Mouse (Mus musculus): ENCODE results near the gene Homer2. TPM values are rescaled to one million over a fixed set of nuclear protein-coding genes. Genes with fewer than 3 reads are reported as not detected.
A peak's percentile ranks its signal among the peaks of the same experiment; 100 is the strongest.

Gene Homer2
- polyA plus RNA-seq, 1 experiment from 2014 or later = 14.6 TPM

DNA sequence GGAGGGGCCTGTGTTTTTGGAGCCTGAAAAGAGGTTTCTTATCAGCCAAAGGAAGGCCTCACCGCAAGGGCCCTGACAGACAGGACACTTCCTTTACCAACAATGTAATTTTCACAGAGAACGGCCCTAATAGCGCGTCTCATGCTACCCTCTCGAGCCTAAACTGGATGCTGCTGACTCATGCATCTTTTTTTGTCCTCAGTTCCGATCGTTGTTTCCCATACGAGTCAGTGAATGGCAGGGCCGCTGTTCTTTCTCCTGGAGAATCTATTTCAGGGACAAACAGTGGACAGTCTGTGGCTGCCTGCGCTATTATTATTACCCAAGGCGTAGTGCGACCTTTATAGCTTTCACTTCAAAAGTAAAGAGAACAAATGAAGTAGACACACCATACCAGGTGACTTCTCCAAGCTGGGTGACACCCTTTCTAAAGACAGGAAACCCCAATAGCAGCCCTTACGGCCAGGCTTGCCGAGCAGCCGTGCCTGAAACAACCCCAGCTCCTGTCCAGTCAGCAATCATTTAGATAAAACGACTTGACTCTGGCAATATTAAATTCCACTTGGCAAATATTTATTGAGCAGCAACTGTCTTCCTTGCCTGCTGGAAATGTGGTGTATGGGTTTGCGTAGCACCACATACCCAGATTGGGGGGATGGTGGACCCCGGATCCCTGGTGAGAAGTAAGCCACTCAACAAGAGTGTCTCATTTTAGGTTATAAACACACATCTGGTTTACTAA, 18.8 kb upstream of the Homer2 start:
- 84% methylated on average over 18 of the region's 18 CpGs for WGBS
- no peak for DNase-seq (ENCODE audit: low spot score)
- Histone ChIP-seq H3K36me3 (replicated peaks) (no peaks in the 10 kb centered on the region), H3K27ac (replicated peaks) (no peak overlapping the region), H3K9me3 (no peaks in the 10 kb centered on the region), H3K4me3 (no peak overlapping the region), H3K4me1 (peaks cover 11% of the 10 kb centered on the region; the same call in 1 of the 2 replicates), H3K27me3 (replicated peaks; ENCODE audit: low read depth, poor library complexity, severe bottlenecking) (no peaks in the 10 kb centered on the region)

DNA sequence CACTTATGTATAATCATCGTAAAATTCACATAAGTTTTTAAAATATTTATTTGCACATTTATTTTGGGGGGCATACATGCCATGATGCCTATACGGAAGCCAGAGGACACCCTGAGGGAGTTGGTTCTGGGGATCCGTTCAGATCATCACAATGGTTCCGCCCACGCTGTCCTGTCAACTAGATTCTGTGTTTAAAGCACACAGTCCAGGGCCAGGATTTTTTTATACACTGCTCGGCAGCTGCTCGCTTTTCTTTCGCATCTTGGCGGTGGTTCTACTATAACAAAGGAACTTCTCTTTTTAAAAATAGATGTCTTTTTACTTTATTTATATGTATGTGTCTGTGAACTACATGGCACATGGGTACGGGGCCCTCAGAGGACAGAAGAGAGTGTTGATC, 16.5 kb upstream of the Homer2 start:
- no peak for DNase-seq (ENCODE audit: low spot score)
- 96% methylated on average over 10 of the region's 10 CpGs for WGBS
- Histone ChIP-seq H3K9me3 (no peaks in the 10 kb centered on the region), H3K36me3 (replicated peaks) (no peaks in the 10 kb centered on the region), H3K4me3 (no peak overlapping the region), H3K27me3 (replicated peaks; ENCODE audit: low read depth, poor library complexity, severe bottlenecking) (no peaks in the 10 kb centered on the region), H3K27ac (replicated peaks) (no peak overlapping the region), H3K4me1 (peaks cover 11% of the 10 kb centered on the region; the same call in 1 of the 2 replicates)

DNA sequence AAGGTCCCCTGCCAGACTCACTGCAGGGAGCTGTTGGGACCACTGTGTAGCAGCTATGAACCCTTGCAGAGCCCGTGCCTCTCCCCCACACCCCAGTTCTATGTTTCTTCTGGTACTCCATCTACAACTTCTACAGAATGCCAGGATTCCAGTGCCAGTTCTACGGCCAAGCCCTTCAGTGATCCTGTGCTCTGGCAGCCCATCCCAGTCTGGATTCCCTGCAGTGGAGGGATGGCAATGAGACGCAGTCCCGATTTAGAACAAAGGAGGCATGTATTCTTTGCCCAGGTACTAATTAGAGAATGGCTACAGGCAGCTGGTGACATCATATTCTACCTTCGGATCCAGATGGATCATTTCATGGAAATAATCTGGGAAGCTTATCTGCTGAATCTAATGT, 13.9 kb upstream of the Homer2 start:
- Histone ChIP-seq H3K27ac (replicated peaks) (no peak overlapping the region), H3K4me1 (peaks cover 2% of the 10 kb centered on the region; the same call in 1 of the 2 replicates), H3K4me3 (no peak overlapping the region), H3K27me3 (replicated peaks; ENCODE audit: low read depth, poor library complexity, severe bottlenecking) (no peaks in the 10 kb centered on the region), H3K9me3 (no peaks in the 10 kb centered on the region), H3K36me3 (replicated peaks) (no peaks in the 10 kb centered on the region)
- 67% methylated on average over 5 of the region's 5 CpGs for WGBS
- no peak for DNase-seq (ENCODE audit: low spot score)

DNA sequence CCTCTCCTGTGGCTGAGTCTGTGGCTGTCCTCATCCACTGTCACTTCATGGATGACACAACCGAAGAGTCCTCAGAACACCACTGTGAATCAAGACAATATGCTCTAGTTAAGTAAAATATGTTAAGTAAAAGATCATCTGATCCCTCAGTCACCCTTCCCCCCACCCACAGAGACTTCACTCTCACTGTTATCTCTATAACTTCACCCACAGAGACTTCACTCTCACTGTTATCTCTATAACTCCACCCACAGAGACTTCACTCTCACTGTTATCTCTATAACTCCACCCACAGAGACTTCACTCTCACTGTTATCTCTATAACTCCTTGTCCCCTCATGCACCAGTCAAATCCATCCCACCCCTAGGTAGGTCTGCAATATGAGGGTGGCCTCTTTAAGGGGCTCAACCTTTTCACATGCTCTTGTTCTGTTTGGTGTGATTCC, 11.9 kb upstream of the Homer2 start:
- Histone ChIP-seq H3K4me1 (no peaks in the 10 kb centered on the region), H3K4me3 (no peak overlapping the region), H3K36me3 (replicated peaks) (no peaks in the 10 kb centered on the region), H3K27ac (replicated peaks) (no peak overlapping the region), H3K9me3 (no peaks in the 10 kb centered on the region), H3K27me3 (replicated peaks; ENCODE audit: low read depth, poor library complexity, severe bottlenecking) (no peaks in the 10 kb centered on the region)
- 85% methylated on average over 1 of the region's 1 CpGs for WGBS
- no peak for DNase-seq (ENCODE audit: low spot score)

DNA sequence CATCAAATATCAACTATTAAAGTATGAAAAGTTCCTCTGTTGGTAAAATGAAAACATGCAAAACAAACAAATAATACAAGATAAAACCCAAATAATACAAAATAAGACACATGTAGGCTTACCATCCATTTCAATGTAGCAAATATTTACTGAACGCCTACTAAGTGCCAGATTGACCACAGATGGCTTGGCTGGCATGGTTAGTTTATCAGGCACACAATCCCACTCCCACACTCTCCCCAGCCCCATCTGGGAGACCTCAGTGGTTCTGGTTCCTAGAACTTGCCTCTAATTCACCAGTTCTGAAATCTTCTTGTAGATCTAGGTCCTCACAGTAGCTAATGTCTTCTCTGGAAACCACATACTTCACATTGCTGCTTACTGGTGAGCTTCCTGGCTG, 11.3 kb upstream of the Homer2 start:
- Histone ChIP-seq H3K36me3 (replicated peaks) (no peaks in the 10 kb centered on the region), H3K4me1 (no peaks in the 10 kb centered on the region), H3K4me3 (no peak overlapping the region), H3K27me3 (replicated peaks; ENCODE audit: low read depth, poor library complexity, severe bottlenecking) (no peaks in the 10 kb centered on the region), H3K27ac (replicated peaks) (no peak overlapping the region), H3K9me3 (no peaks in the 10 kb centered on the region)
- 92% methylated on average over 1 of the region's 1 CpGs for WGBS
- no peak for DNase-seq (ENCODE audit: low spot score)

DNA sequence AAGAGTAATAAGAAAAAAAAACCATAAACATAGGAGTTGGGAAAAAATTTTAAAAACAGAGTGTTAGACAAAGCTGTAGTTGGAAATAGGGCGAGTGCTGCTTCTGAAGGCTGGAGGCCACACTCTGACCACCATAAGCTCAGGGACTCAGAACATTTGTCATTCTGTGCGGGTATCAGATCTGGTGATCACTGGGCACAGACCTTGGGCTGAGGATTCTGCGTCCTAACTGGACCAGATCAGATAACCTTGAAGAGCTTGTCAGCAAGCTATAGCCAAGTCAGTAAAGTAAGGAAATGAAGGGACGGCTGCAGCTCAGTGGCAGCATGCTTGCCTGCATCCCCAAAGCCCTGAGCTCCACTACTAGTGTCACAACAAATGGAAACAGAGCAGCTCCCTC, 2.8 kb upstream of the Homer2 start:
- WGBS = 87% methylated on average over 4 of the region's 4 CpGs
- DNase-seq (ENCODE audit: low spot score) = no peak

DNA sequence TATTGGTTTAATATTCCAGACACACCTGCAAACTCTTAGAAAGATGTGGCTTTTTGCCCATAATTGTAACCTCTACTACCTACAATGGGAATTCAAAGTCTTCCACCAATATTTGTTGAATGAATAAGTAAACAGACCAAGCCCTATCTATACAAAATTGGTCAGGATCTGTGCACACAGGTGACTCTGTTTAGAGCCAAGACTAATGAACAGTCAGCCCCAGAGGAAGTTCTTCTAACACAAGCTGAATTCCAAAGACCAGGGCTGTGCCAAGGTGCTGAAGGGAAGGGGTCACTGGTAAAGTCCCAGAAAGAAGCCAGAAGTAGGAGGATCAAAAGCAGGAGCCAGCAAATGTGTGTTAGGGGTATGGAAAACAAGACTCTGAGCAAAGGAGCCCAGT, 838 bp upstream of the Homer2 start:
- Histone ChIP-seq H3K4me1 (peaks cover 12% of the 10 kb centered on the region), H3K27ac (replicated peaks) (no peak overlapping the region), H3K27me3 (replicated peaks; ENCODE audit: low read depth, poor library complexity, severe bottlenecking) (peaks cover 66% of the 10 kb centered on the region), H3K36me3 (replicated peaks) (no peaks in the 10 kb centered on the region), H3K9me3 (no peaks in the 10 kb centered on the region), H3K4me3 (no peak overlapping the region)
- DNase-seq (ENCODE audit: low spot score) = no peak

More for the DNA sequence above, 2.8 kb upstream of the Homer2 start:
- Histone ChIP-seq H3K27ac (replicated peaks) (no peak overlapping the region), H3K9me3 (no peaks in the 10 kb centered on the region), H3K36me3 (replicated peaks) (no peaks in the 10 kb centered on the region), H3K4me3 (no peak overlapping the region), H3K27me3 (replicated peaks; ENCODE audit: low read depth, poor library complexity, severe bottlenecking) (peaks cover 46% of the 10 kb centered on the region), H3K4me1 (peaks cover 12% of the 10 kb centered on the region)

DNA sequence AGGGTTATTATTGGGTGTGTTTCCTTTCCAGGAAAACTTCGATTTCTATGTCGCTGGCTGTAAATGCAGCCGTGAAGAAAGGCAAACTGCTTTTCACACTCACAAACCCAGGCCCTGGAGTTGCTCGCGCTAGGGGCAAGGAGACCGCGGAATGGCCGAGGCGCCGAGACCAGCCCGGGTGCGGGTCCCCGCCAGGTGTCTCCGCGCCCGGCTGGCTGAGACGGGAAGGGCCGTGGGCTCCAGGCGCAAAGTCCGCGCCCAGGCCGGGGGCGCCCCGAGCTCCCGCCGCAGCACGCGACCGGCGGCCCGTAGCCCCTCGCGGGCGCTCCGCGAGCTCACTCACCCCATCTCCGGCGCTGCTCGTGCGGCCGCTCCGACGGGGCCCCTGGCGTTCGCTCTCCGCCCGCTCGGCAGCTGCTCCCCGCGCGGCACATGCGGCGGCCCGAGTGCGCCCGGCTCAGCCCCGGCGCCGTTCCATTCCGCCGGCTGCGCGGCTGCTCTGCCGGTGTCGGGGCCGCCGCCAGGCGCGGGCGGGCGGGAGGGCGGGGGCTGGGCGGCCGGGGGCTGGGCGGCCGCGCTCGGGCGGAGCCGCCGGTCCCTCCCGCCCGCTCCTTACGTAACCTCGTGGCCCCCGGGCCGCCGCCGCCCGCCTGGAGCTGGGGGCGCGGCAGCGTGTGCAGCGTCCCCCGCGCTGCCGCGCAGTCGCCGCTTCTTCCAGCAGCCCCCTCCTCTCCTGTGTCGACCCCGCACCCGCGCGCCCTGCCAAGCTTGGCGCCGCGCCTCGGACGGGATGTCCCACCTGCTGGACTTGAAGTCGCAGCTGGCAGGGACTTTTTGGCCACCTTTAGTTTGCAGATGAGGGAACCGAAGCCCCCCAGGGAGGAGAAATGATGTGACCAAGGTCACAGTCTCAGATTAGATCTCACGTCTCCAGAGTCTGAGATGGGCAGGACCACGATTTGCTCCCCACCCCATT, 623 bp downstream of the Homer2 start:
- DNase-seq (ENCODE audit: low spot score) = peak; percentile 64
- Histone ChIP-seq H3K4me1 (peaks cover 12% of the 10 kb centered on the region), H3K4me3 (peak overlapping the region; percentile 73), H3K36me3 (replicated peaks) (no peaks in the 10 kb centered on the region), H3K27ac (replicated peaks) (peak overlapping the region; percentile 84), H3K27me3 (replicated peaks; ENCODE audit: low read depth, poor library complexity, severe bottlenecking) (peaks cover 72% of the 10 kb centered on the region), H3K9me3 (no peaks in the 10 kb centered on the region)
- WGBS = under 1% methylated on average over 104 of the region's 114 CpGs

DNA sequence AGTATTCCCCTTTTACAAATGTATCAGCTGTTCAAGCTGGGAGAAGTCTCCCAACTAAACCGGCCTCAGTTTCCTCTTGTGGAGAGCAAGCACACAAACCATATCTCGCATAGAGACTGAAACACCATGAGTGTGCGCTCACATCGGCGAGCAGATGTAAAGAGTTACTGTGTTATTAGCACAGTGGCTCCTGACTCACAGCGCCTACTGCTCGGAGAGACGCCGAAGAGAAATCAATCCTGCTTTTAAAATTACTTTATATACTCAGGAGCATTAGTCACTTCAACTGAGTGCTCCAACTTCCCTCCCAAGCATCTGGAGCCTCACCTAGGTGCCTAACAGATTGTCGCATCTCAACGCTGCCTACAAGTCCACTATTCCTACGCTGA, 1.3 kb downstream of the Homer2 start:
- H3K4me1 ChIP-seq = peaks cover 12% of the 10 kb centered on the region
- no peaks in the 10 kb centered on the region for H3K9me3 ChIP-seq
- H3K27ac ChIP-seq (replicated peaks) = peak overlapping the region; percentile 84; the same call in 1 of the 2 replicates
- DNase-seq (ENCODE audit: low spot score) = peak; percentile 34
- H3K36me3 ChIP-seq (replicated peaks) = no peaks in the 10 kb centered on the region
- peak overlapping the region; percentile 73 for H3K4me3 ChIP-seq
- H3K27me3 ChIP-seq (replicated peaks; ENCODE audit: low read depth, poor library complexity, severe bottlenecking) = peaks cover 72% of the 10 kb centered on the region
- WGBS = 37% methylated on average over 12 of the region's 12 CpGs

DNA sequence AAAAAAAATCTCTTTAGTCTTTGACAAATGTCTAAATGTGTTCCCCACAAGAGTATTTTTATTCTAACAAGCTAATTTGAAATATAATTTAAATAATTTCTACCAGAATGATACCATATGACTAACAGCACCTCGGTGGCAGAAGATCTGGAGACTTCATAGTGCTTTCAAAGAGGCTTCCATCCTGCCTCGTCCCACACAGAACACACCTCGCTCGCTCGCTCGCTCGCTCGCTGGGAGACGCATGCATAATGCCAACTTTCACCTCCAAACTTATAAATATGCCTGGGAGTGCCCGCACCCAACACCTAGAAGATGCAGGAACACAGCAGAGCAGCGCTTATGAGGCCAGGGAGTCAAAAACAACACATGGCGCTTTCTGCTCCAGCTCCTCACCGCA, 9.0 kb downstream of the Homer2 start:
- DNase-seq (ENCODE audit: low spot score) = no peak
- 89% methylated on average over 13 of the region's 13 CpGs for WGBS
- no peak overlapping the region for H3K4me3 ChIP-seq

DNA sequence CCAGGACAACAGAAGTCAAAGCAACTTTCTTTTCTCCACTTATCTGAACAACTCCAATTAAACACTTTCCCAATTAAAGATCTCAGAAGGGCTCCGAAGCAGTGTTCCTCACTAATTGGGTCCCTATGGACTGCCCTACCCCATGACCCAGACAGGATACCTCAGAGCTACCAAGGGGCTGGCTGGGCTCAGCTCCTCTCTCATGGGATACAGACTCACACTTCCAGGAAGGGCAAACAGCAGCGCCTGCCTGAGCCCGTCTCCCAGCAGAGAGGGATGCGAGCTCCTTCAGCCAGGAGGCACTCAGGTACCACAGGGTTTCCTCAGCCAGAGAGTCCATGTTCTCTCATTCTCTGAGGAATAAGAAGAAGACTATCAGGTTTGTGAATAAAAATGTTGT, 9.4 kb downstream of the Homer2 start:
- H3K27me3 ChIP-seq (replicated peaks; ENCODE audit: low read depth, poor library complexity, severe bottlenecking) = 0 out of 2 replicates have a peak, but pooled peaks cover 5% of the 10 kb centered on the region
- WGBS = 57% methylated on average over 4 of the region's 4 CpGs
- no peaks in the 10 kb centered on the region for H3K9me3 ChIP-seq
- H3K36me3 ChIP-seq (replicated peaks) = no peaks in the 10 kb centered on the region
- no peak overlapping the region for H3K27ac ChIP-seq (replicated peaks)
- DNase-seq (ENCODE audit: low spot score) = no peak
- peaks cover 10% of the 10 kb centered on the region for H3K4me1 ChIP-seq
- no peak overlapping the region for H3K4me3 ChIP-seq

More for the DNA sequence above, 9.0 kb downstream of the Homer2 start:
- peaks cover 7% of the 10 kb centered on the region for H3K27me3 ChIP-seq (replicated peaks; ENCODE audit: low read depth, poor library complexity, severe bottlenecking)
- H3K9me3 ChIP-seq = no peaks in the 10 kb centered on the region
- H3K36me3 ChIP-seq (replicated peaks) = no peaks in the 10 kb centered on the region
- no peak overlapping the region for H3K27ac ChIP-seq (replicated peaks)
- H3K4me1 ChIP-seq = peaks cover 8% of the 10 kb centered on the region

DNA sequence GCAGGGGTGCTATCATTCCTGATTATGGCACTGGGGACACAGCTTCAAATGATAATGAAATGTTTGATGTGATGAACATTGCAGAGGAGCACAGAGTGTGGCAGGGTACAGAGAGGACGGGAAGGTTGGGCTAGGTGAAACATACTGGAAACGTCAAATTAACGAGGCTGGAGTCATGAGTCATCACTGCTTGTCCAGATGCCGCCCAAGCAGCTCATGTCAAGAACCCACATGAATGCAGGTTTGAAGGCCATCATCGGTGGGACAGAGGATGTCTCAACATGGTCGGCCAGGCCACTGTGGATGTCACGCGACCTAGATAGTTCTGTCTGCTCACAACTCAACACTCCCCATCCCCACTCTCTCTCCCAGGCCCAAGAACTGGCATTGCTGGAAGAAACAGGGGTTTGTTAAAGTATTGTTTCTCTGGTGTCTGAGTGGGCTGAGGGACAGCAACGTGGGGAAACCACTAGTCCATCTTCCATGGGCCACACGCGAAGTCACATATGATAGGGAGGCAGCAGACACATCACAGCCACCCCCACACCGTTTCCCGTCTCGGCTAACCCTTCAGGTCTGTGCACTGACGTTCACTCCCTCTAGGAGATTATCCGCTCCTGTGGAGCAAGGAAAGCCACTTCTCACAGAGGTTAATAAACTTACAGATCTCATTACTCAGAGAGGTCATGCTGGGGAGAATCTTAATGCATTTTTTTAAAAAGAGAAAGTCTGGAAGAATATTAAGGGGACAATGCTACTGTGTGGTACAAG, 11.4 kb downstream of the Homer2 start:
- WGBS = 87% methylated on average over 16 of the region's 16 CpGs
- no peak overlapping the region for H3K27ac ChIP-seq (replicated peaks)
- no peaks in the 10 kb centered on the region for H3K27me3 ChIP-seq (replicated peaks; ENCODE audit: low read depth, poor library complexity, severe bottlenecking)
- no peak for DNase-seq (ENCODE audit: low spot score)
- H3K9me3 ChIP-seq = no peaks in the 10 kb centered on the region
- H3K4me1 ChIP-seq = peaks cover 21% of the 10 kb centered on the region
- H3K4me3 ChIP-seq = no peak overlapping the region
- H3K36me3 ChIP-seq (replicated peaks) = no peaks in the 10 kb centered on the region
